Mouse (Mus musculus): ENCODE measurements around the gene Gpr37l1. TPM values are rescaled to one million over a fixed set of nuclear protein-coding genes. Genes with fewer than 3 reads are reported as not detected.
A peak's percentile ranks its signal among the peaks of the same experiment; 100 is the strongest.

Gpr37l1 gene
- polyA plus RNA-seq, 1 experiment from 2014 or later: not detected

GRCm38 (mm10) chr1:135131034-135131433 is 36.4 kb downstream of the Gpr37l1 start:
- 9% methylated on average over 6 of the region's 6 CpGs for WGBS (ENCODE audit: insufficient replicate concordance)
- peak overlapping the region; percentile 22; the same call in 1 of the 2 replicates for H3K4me3 ChIP-seq (ENCODE audit: low read depth, low read length)
- H3K4me2 ChIP-seq (ENCODE audit: low read depth, low read length): peak overlapping the region; percentile 63
- no peaks in the 10 kb centered on the region for H3K9me3 ChIP-seq (ENCODE audit: low read length)
- no peaks in the 10 kb centered on the region for H3K27me3 ChIP-seq (ENCODE audit: insufficient read depth, low read length)
- peak overlapping the region; percentile 86 for H3K27ac ChIP-seq (ENCODE audit: low read depth)
- H3K9ac ChIP-seq (replicated peaks): peak overlapping the region; percentile 34; the same call in 1 of the 2 replicates
- DNase-seq: peak; percentile 60
- ATAC-seq: peak; percentile 43
- no peak for TF ChIP-seq CTCF (IDR thresholded peaks at IDR 0.05; ENCODE audit: low read depth)
- no peak for TF ChIP-seq EP300 (IDR thresholded peaks at IDR 0.05; ENCODE audit: low read depth)
- H3K4me1 ChIP-seq (ENCODE audit: insufficient read depth): peaks cover 39% of the 10 kb centered on the region
- H3K36me3 ChIP-seq (replicated peaks; ENCODE audit: insufficient read depth, low read length): no peaks in the 10 kb centered on the region

DNA sequence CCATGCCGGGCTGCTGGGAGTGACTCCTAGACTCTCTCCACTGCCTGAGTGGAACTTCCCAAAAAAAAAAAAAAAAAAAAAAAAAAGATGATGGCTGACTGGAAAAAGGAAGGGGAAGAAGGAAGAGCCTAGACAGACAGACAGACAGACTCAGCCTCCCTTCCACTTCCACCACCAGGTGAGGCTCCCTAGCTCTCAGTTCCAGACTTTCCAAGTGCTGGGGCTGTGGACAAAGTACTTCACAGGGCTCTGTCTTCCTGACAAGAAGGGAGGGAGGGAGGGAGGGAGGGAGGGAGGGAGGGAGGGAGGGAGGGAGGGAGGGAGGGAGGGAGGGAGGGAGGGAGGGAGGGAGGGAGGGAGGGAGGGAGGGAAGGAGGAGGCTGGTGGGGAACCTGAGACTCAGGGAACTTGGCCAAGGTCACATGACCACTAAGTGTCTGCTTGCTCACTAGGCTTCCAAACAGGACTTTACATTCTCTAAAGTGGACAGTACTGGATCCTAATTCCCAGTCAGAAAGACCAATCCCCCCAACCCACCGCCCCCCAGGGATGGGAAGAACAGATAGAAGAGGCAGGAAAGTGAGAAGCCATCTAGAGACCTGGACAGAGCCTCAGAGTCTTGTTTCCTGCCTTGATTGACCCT is 37.0 kb downstream of the Gpr37l1 start:
- H3K4me2 ChIP-seq (ENCODE audit: low read depth, low read length): peak overlapping the region; percentile 63
- no peak for TF ChIP-seq EP300 (IDR thresholded peaks at IDR 0.05; ENCODE audit: low read depth)
- no peak for TF ChIP-seq CTCF (IDR thresholded peaks at IDR 0.05; ENCODE audit: low read depth)
- no peaks in the 10 kb centered on the region for H3K9me3 ChIP-seq (ENCODE audit: low read length)
- 0 out of 2 replicates have a peak overlapping the region, but pooled peaks have one; percentile 22 for H3K4me3 ChIP-seq (ENCODE audit: low read depth, low read length)
- H3K36me3 ChIP-seq (replicated peaks; ENCODE audit: insufficient read depth, low read length): no peaks in the 10 kb centered on the region
- H3K4me1 ChIP-seq (ENCODE audit: insufficient read depth): peaks cover 39% of the 10 kb centered on the region
- H3K27me3 ChIP-seq (ENCODE audit: insufficient read depth, low read length): no peaks in the 10 kb centered on the region
- ATAC-seq (no peak), DNase-seq (no peak)
- 37% methylated on average over 2 of the region's 2 CpGs for WGBS (ENCODE audit: insufficient replicate concordance)
- no peak overlapping the region for H3K9ac ChIP-seq (replicated peaks)
- H3K27ac ChIP-seq (ENCODE audit: low read depth): peak overlapping the region; percentile 86

DNA sequence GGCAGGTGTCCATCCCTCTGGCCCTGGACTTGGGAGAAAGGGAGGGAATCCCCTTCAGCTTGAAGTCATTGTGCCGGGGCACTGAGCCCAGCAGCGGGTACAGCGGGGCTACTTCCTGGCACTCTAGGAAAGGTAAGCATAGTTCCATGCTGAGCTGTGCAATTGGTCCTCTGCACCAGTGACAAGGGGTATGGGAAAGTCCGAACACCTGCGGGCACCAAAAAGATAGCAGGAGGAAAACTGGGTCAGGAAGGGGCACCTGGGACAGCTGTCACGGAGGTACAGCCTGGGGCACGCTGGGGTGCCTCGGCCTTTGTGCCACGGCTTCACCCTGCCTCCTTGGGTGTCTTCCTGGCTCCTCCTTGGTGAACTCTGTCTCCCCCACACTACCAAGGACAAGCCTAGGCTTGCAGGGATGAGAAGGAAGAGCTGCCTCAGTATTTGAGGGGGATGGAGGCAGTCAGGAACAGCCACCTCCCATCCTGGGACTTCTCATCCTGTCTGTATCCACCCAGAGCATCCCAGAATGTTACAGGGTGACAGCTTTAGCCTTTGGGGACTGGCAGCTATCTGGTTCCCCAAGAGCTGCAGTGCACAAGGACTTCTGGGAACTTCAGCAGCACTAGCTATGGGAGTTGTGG is 37.8 kb downstream of the Gpr37l1 start:
- Histone ChIP-seq H3K9me3 (ENCODE audit: low read length) (no peaks in the 10 kb centered on the region), H3K4me1 (ENCODE audit: insufficient read depth) (peaks cover 39% of the 10 kb centered on the region), H3K4me3 (ENCODE audit: low read depth, low read length) (no peak overlapping the region), H3K36me3 (replicated peaks; ENCODE audit: insufficient read depth, low read length) (no peaks in the 10 kb centered on the region), H3K27ac (ENCODE audit: low read depth) (no peak overlapping the region), H3K4me2 (ENCODE audit: low read depth, low read length) (no peak overlapping the region), H3K27me3 (ENCODE audit: insufficient read depth, low read length) (no peaks in the 10 kb centered on the region), H3K9ac (replicated peaks) (no peak overlapping the region)
- TF ChIP-seq CTCF (IDR thresholded peaks at IDR 0.05; ENCODE audit: low read depth): no peak
- TF ChIP-seq EP300 (IDR thresholded peaks at IDR 0.05; ENCODE audit: low read depth): no peak
- DNase-seq (no peak), ATAC-seq (no peak)
- 68% methylated on average over 9 of the region's 9 CpGs for whole genome bisulfite sequencing (ENCODE audit: insufficient replicate concordance)

GRCm38 (mm10) chr1:135128986-135129385 is 38.5 kb downstream of the Gpr37l1 start:
- ATAC-seq (no peak), DNase-seq (no peak)
- Histone ChIP-seq H3K4me1 (ENCODE audit: insufficient read depth) (peaks cover 34% of the 10 kb centered on the region), H3K4me2 (ENCODE audit: low read depth, low read length) (no peak overlapping the region), H3K9me3 (ENCODE audit: low read length) (no peaks in the 10 kb centered on the region), H3K27me3 (ENCODE audit: insufficient read depth, low read length) (no peaks in the 10 kb centered on the region), H3K27ac (ENCODE audit: low read depth) (no peak overlapping the region), H3K4me3 (ENCODE audit: low read depth, low read length) (no peak overlapping the region), H3K9ac (replicated peaks) (no peak overlapping the region), H3K36me3 (replicated peaks; ENCODE audit: insufficient read depth, low read length) (no peaks in the 10 kb centered on the region)
- 23% methylated on average over 9 of the region's 9 CpGs for WGBS (ENCODE audit: insufficient replicate concordance)
- TF ChIP-seq CTCF (IDR thresholded peaks at IDR 0.05; ENCODE audit: low read depth): no peak
- no peak for TF ChIP-seq EP300 (IDR thresholded peaks at IDR 0.05; ENCODE audit: low read depth)

- DNase-seq: no peak
Measured at GRCm38 (mm10) chr1:135128011-135128441, 39.5 kb downstream of the Gpr37l1 start.

GRCm38 (mm10) chr1:135126443-135127027 is 40.9 kb downstream of the Gpr37l1 start:
- Histone ChIP-seq H3K27me3 (ENCODE audit: insufficient read depth, low read length) (no peaks in the 10 kb centered on the region), H3K4me3 (ENCODE audit: low read depth, low read length) (no peak overlapping the region), H3K4me1 (ENCODE audit: insufficient read depth) (peaks cover 14% of the 10 kb centered on the region), H3K27ac (ENCODE audit: low read depth) (no peak overlapping the region), H3K9ac (replicated peaks) (no peak overlapping the region), H3K9me3 (ENCODE audit: low read length) (no peaks in the 10 kb centered on the region), H3K4me2 (ENCODE audit: low read depth, low read length) (no peak overlapping the region), H3K36me3 (replicated peaks; ENCODE audit: insufficient read depth, low read length) (no peaks in the 10 kb centered on the region)
- 67% methylated on average over 4 of the region's 4 CpGs for WGBS (ENCODE audit: insufficient replicate concordance)
- no peak for DNase-seq
- TF ChIP-seq CTCF (IDR thresholded peaks at IDR 0.05; ENCODE audit: low read depth): no peak
- TF ChIP-seq EP300 (IDR thresholded peaks at IDR 0.05; ENCODE audit: low read depth): no peak
- no peak for ATAC-seq

More at GRCm38 (mm10) chr1:135128011-135128441, 39.5 kb downstream of the Gpr37l1 start:
- Histone ChIP-seq H3K4me1 (ENCODE audit: insufficient read depth) (peaks cover 25% of the 10 kb centered on the region), H3K4me2 (ENCODE audit: low read depth, low read length) (no peak overlapping the region), H3K27me3 (ENCODE audit: insufficient read depth, low read length) (no peaks in the 10 kb centered on the region), H3K36me3 (replicated peaks; ENCODE audit: insufficient read depth, low read length) (no peaks in the 10 kb centered on the region), H3K9ac (replicated peaks) (no peak overlapping the region), H3K4me3 (ENCODE audit: low read depth, low read length) (no peak overlapping the region), H3K9me3 (ENCODE audit: low read length) (no peaks in the 10 kb centered on the region), H3K27ac (ENCODE audit: low read depth) (no peak overlapping the region)
- 50% methylated on average over 6 of the region's 6 CpGs for WGBS (ENCODE audit: insufficient replicate concordance)
- no peak for ATAC-seq
- TF ChIP-seq EP300 (IDR thresholded peaks at IDR 0.05; ENCODE audit: low read depth) (no peak), CTCF (IDR thresholded peaks at IDR 0.05; ENCODE audit: low read depth) (no peak)

Measured in liver, postnatal 0 days (tissue).